Mouse (Mus musculus) neural tube, embryonic 14.5 days (tissue): ENCODE results near the gene Cog5. TPM values are rescaled to one million over a fixed set of nuclear protein-coding genes. Genes with fewer than 3 reads are reported as not detected.

Experiments
- ATAC-seq: fragments of 200-750 bp; cut with Nextera tagmentation; 2 replicates; pipeline ENCODE4 v1.8.0; 2017; ENCODE audit warnings: low read depth, mild to moderate bottlenecking, moderate TSS enrichment, moderate library complexity
- H3K27ac ChIP-seq: fragments of 300-500 bp; sonication (generic); 2 replicates; pipeline ENCODE4 v1.5.1; 2014; ENCODE audit warnings: low read depth, mild to moderate bottlenecking, control low read depth, low read length, moderate library complexity, mixed read lengths
- H3K27me3 ChIP-seq: fragments of 300-500 bp; sonication (generic); 2 replicates; pipeline ENCODE4 v1.6.1; 2014; ENCODE audit warnings: low read length; ENCODE audit not compliant: control insufficient read depth, insufficient read depth
- H3K36me3 ChIP-seq: fragments of 300-500 bp; sonication (generic); 2 replicates; pipeline ENCODE4 v1.6.1; 2014; ENCODE audit warnings: low read length, mixed read lengths; ENCODE audit not compliant: control insufficient read depth, insufficient read depth
- H3K4me1 ChIP-seq: fragments of 300-500 bp; sonication (generic); 2 replicates; pipeline ENCODE4 v1.6.1; 2014; ENCODE audit warnings: low read length; ENCODE audit not compliant: control insufficient read depth, insufficient read depth
- H3K4me2 ChIP-seq: fragments of 300-500 bp; sonication (generic); 2 replicates; pipeline ENCODE4 v1.6.1; 2014; ENCODE audit warnings: mild to moderate bottlenecking, low read depth, low read length, control low read depth
- H3K4me3 ChIP-seq: fragments of 300-500 bp; sonication (generic); 2 replicates; pipeline ENCODE4 v1.5.1; 2014; ENCODE audit warnings: low read depth, low read length, control low read depth, mixed read lengths
- H3K9ac ChIP-seq: fragments of 300-500 bp; sonication (generic); replicated peaks from 2 replicates; pipeline ENCODE4 v1.6.1; 2014; ENCODE audit warnings: low read depth, mild to moderate bottlenecking, control low read depth, low read length, mixed read lengths
- H3K9me3 ChIP-seq: fragments of 300-500 bp; sonication (generic); 2 replicates; pipeline ENCODE4 v1.6.1; 2016; ENCODE audit warnings: low read length; ENCODE audit not compliant: control insufficient read depth
- WGBS: fragments of 180-500 bp; shearing (Covaris S2); extraction: QIAGEN DNeasy Blood & Tissue Kit; methylation state at CpG from one replicate; pipeline ENCODE4 v1.1.7; 2014; 5-methylcytosine and 5-hydroxymethylcytosine counted together
- polyA plus RNA-seq: library from polyadenylated mRNA; unstranded; fragments of >200 nt; fragmentation: Nextera tagmentation; extraction: Ambion mirVana; gene quantifications from 2 replicates; pipeline ENCODE4 v1.2.1, GENCODE M21; 2014

The Cog5 gene
- polyA plus RNA-seq, 1 experiment from 2014 or later: 40.1 TPM

DNA sequence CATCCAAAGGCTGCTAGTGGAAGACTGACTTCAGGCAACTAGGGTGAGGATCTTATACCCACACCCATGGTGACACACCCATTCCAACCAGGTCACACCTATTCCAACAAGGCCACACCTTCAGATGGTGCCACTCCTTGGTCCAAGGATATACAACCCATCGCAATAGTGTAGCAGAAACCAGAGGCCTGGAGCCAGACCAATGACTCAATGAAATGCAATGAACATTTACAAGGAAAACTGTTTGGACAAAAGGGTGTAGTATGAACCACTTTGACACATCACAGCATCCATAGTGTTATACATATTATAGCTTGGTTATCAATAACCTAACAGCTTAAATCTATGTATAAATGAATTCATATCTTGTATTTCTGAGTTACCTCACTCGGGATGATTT is 194.9 kb downstream of the Cog5 start:
- Histone ChIP-seq H3K9ac (no peak overlapping the region), H3K27me3 (no peaks in the 10 kb centered on the region), H3K4me2 (no peak overlapping the region), H3K4me3 (no peak overlapping the region), H3K27ac (no peak overlapping the region), H3K36me3 (no peaks in the 10 kb centered on the region), H3K9me3 (no peaks in the 10 kb centered on the region), H3K4me1 (no peaks in the 10 kb centered on the region)
- no peak for ATAC-seq
- 95% methylated on average over 2 of the region's 2 CpGs for WGBS

DNA sequence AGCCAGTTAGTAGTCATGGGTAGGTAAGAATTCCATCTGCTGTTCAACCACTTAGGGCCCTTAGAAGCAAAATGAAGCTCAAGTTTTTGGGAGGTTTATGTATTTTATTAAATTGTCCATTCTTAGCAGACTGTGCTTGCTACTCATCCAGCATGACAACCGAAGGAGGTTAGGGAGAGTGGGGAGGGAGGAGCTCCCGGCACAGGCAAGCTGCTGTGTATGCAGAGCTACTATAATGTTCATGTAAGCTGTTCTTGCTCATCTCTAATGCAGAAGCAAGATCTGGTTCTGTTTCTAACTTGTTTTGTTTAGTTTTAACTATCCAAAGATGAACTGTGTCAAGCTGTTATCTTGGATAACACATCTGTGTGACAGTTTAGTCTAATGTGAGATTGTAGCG is 199.4 kb downstream of the Cog5 start:
- Histone ChIP-seq H3K9me3 (no peaks in the 10 kb centered on the region), H3K4me2 (no peak overlapping the region), H3K4me3 (no peak overlapping the region), H3K27ac (no peak overlapping the region), H3K4me1 (no peaks in the 10 kb centered on the region), H3K27me3 (no peaks in the 10 kb centered on the region), H3K36me3 (no peaks in the 10 kb centered on the region), H3K9ac (no peak overlapping the region)
- ATAC-seq: no peak
- 77% methylated on average over 3 of the region's 3 CpGs for WGBS

DNA sequence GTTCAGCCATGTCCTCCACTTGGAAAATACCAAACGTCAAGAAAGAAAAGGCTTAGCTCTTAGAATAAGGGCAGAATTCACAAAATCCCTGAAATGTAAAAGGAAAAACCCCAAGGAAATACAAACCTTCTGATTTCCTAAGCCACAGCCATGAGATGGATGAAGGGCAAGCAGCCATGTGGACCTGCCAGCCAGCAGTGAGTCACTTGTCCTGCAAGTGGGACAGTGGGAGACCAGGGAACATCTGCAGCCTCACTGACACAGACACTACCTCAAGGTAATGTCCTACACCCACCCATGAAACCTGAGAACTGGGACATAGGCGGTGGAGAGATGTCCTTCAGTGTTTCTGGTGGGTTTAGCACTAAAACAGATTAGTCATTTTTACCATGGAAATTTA is 200.1 kb downstream of the Cog5 start:
- Histone ChIP-seq H3K27ac (no peak overlapping the region), H3K4me2 (no peak overlapping the region), H3K4me1 (no peaks in the 10 kb centered on the region), H3K27me3 (no peaks in the 10 kb centered on the region), H3K9ac (no peak overlapping the region), H3K9me3 (no peaks in the 10 kb centered on the region), H3K36me3 (no peaks in the 10 kb centered on the region), H3K4me3 (no peak overlapping the region)
- 92% methylated on average over 2 of the region's 2 CpGs for WGBS
- ATAC-seq: no peak

DNA sequence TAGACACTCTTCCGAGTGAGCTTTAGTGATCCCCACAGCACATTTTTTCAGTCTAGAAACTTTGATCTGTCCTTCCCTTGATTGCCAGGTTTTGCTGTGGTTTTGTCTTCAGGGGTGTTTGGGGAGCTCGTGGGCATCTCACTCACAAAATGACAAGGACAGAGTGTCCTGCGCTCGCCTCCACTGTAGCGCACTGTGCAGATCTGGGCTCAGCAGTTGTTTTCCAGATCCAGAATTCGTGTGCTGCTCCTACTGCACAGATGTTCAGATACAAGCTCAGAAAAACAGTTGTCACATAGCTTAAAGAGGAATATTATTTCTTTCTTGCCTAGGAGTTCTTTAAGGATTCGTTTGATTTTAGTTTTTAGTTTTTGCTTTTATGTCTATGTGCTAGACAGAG is 203.1 kb downstream of the Cog5 start:
- Histone ChIP-seq H3K27me3 (no peaks in the 10 kb centered on the region), H3K9me3 (no peaks in the 10 kb centered on the region), H3K4me3 (no peak overlapping the region), H3K4me2 (no peak overlapping the region), H3K4me1 (no peaks in the 10 kb centered on the region), H3K27ac (no peak overlapping the region), H3K36me3 (no peaks in the 10 kb centered on the region), H3K9ac (no peak overlapping the region)
- no peak for ATAC-seq
- 89% methylated on average over 7 of the region's 7 CpGs for WGBS

DNA sequence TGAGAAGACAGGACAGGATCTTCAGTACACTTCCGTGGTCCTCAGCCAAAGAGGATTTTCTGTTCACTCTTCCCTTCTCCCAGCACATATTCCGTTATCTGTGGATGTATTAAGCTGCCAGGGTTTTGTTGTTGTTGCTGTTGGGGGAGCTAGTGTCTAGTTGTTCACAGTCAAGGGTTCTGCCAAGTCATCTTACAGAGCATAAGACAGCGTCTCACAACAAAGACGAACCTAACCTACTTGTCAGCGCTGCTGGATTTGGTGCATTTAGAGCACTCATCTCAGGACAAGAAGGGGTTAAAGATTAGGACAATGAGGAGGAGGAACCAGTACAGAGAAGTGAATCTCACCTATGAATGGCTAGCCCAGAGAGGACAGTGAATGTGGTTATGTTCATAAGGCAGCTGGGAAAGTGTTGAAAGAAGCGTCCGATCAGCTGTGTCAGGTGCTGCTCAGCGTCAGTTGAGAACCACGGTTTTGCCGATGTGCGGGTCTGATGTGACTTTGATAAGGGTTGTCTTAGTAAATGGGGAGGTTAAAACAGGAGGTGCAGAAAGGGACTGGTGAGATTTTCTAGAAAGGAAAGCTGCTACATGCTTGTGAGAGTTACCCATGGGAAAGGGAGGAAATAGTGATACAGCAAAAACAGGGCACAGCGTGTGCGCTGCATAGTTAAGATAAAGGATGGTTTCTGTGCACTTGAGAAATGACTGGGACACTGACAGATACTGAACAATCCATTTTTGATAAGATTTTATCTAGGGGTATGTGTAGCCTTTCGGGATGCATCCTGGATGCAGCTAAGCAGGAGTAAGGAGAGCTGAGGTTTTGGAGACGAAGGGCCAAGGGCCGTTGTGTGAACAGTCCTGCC is 208.2 kb downstream of the Cog5 start:
- no peak for ATAC-seq
- H3K9me3 ChIP-seq: no peaks in the 10 kb centered on the region
- no peak overlapping the region for H3K27ac ChIP-seq
- no peaks in the 10 kb centered on the region for H3K4me1 ChIP-seq
- no peaks in the 10 kb centered on the region for H3K36me3 ChIP-seq
- 93% methylated on average over 16 of the region's 16 CpGs for WGBS
- no peaks in the 10 kb centered on the region for H3K27me3 ChIP-seq
- H3K4me2 ChIP-seq: no peak overlapping the region
- no peak overlapping the region for H3K4me3 ChIP-seq
- H3K9ac ChIP-seq: no peak overlapping the region

DNA sequence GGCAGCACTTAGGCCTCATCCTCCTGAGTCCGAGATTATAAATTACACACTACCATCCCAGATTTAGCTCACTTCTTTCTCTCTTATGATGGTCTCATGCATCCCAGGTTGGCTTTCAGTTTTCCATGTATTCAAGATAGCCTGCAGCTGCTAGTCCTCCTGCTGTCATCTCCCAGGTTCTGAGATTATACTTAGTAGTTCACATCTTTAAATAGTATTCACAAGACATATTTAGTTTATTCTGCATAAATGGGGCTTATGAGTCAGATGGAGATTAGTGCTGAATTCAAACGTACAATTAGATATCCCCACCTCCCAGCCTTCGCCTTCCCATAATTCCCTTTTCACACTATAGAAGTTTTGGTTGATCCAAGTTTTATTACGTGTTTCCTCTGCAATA is 222.1 kb downstream of the Cog5 start:
- H3K9me3 ChIP-seq: no peaks in the 10 kb centered on the region
- H3K27me3 ChIP-seq: no peaks in the 10 kb centered on the region
- no peaks in the 10 kb centered on the region for H3K4me1 ChIP-seq
- no peak overlapping the region for H3K4me3 ChIP-seq
- no peaks in the 10 kb centered on the region for H3K36me3 ChIP-seq
- H3K4me2 ChIP-seq: no peak overlapping the region
- no peak overlapping the region for H3K27ac ChIP-seq
- 93% methylated on average over 4 of the region's 4 CpGs for WGBS
- no peak overlapping the region for H3K9ac ChIP-seq
- ATAC-seq: no peak

DNA sequence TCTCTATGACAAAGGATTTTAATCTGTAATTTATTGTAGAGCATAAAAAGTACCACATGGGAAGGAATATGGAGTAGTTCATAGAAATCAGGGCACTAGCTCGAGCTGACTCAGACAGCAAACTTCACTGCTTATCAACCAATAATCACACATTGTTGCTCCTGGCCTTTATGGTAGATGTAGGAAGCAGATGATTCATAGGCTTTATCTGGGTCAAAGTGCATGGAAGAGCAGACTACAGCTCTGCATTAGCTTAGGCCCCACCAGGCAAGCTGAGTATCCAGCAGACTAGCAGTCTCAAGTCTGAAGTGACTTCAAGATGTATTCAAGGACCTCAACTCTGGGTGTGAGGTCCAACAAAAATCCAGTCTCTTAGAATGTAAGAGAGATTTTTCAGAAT is 228.1 kb downstream of the Cog5 start:
- no peaks in the 10 kb centered on the region for H3K4me1 ChIP-seq
- H3K27me3 ChIP-seq: no peaks in the 10 kb centered on the region
- H3K4me2 ChIP-seq: no peak overlapping the region
- H3K9ac ChIP-seq: no peak overlapping the region
- no peak for ATAC-seq
- no peak overlapping the region for H3K4me3 ChIP-seq
- H3K9me3 ChIP-seq: no peaks in the 10 kb centered on the region
- WGBS: 48% methylated on average over 1 of the region's 1 CpGs
- no peak overlapping the region for H3K27ac ChIP-seq
- H3K36me3 ChIP-seq: peaks cover 2% of the 10 kb centered on the region; the same call in 1 of the 2 replicates

DNA sequence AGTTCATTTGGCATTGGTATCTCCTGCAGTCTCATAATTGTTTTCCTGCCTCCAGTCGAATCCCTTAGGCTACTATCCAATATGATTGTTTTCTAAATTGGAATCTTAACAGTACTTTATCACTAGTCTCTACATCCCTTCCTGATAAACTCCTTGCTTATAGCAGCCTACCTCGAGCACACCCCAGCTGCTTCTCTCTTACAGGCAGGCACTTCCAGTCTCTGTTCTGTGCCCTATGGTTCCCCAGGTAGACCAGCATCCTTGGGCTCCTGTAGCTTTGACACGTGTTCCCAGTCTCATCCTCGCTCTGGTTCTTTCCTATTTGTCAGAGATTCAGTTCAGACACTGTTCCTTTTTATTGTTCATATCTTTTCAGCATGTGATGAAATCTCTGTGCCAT is 229.7 kb downstream of the Cog5 start:
- H3K27me3 ChIP-seq: no peaks in the 10 kb centered on the region
- H3K9ac ChIP-seq: no peak overlapping the region
- no peaks in the 10 kb centered on the region for H3K4me1 ChIP-seq
- no peak overlapping the region for H3K4me3 ChIP-seq
- no peak overlapping the region for H3K4me2 ChIP-seq
- ATAC-seq: peak; percentile 69; the same call in 1 of the 2 replicates
- no peaks in the 10 kb centered on the region for H3K9me3 ChIP-seq
- H3K36me3 ChIP-seq: peaks cover 2% of the 10 kb centered on the region; the same call in 1 of the 2 replicates
- H3K27ac ChIP-seq: no peak overlapping the region
- 68% methylated on average over 4 of the region's 4 CpGs for WGBS

DNA sequence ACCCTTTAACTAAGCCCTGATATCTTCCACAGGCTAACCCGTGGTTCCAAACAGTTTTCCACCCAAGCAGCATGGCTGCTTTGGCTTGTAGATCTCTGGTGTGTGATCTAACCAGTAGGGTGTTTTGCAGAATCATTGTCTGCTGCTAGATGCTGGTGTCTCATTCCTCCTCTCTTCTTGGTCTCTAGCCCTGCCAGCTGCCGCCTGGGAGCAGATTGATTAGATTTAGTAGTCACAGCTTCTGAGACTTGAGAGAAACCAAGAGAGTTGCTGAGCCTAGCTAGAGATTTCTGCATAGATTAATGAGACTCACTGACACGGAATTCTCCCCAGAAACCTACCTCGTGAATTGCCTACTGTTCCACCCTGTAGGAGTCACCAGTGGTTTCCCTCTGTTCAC is 230.4 kb downstream of the Cog5 start:
- Histone ChIP-seq H3K9me3 (no peaks in the 10 kb centered on the region), H3K9ac (no peak overlapping the region), H3K36me3 (peaks cover 2% of the 10 kb centered on the region; the same call in 1 of the 2 replicates), H3K4me2 (no peak overlapping the region), H3K4me3 (no peak overlapping the region), H3K27ac (no peak overlapping the region), H3K27me3 (no peaks in the 10 kb centered on the region), H3K4me1 (no peaks in the 10 kb centered on the region)
- WGBS: 91% methylated on average over 4 of the region's 4 CpGs
- no peak for ATAC-seq
